Mouse (Mus musculus) large intestine, adult 2 months (tissue): ENCODE data around the gene Caprin2. TPM values are rescaled to one million over a fixed set of nuclear protein-coding genes. Genes with fewer than 3 reads are reported as not detected.
"Not testable (repeated sequence)": the region's sequence is repeated elsewhere in the genome, so short reads cannot be mapped to it uniquely, and the experiment has no call there.

Experiments used
- DNase-seq: peaks from one replicate; pipeline ENCODE4 v3.0.0-alpha.2; 2012; ENCODE audit warnings: low read depth, low spot score
- WGBS: fragments of 180-500 bp; shearing (Covaris S2); methylation state at CpG from one replicate; pipeline ENCODE4 v1.1.7; 2018; 5-methylcytosine and 5-hydroxymethylcytosine counted together
- polyA plus RNA-seq: library from polyadenylated mRNA; depleted of rRNA; stranded (reverse); fragments of >200 nt; gene quantifications from 2 replicates; pipeline ENCODE4 v1.2.3, GENCODE M21; 2012; rRNA removed

The Caprin2 gene
- 1.9 and 3.3 TPM in 2 replicates for polyA plus RNA-seq

DNA sequence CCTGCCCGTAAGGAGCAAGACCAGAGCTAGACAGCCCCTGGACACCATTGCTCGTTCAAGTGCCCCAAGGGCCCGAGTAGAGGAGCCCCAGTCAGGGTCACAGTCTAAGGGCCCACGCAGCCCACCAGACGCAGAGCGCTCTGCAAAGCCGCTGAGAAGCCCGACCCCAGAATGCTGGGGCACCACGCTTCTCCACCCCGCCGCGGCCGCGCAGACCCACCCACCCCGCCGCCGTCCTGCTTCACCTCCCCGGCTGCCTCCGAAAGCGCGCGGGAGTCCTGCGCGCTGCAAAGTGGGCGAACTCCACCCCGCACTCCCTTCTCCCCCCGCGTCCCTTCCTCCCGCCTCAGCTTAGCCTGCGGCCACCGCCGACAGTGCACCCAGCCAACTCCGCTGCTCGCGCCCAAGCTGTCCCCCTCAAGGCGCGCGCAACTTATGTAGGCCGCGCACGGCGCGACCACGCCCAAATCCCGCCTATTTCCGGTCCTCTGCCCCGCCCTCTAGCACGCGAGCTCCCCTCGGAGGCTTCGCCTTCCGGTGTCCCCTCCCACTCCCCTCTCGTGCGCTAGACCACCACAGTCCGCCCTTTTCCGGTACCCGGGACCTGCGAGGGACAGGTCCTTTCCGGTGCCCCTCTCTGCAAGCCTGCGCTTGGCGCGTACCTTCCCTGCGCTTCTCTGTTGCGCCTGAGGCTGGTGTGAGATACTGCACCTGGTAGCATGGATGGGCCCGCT, at the start of gene Caprin2:
Gene Caprin2 (minus strand): TSS at position 465 of the 734 bp plus-strand sequence.
- 2% methylated on average over 61 of the region's 65 CpGs for WGBS
- peak; percentile 45 for DNase-seq

DNA sequence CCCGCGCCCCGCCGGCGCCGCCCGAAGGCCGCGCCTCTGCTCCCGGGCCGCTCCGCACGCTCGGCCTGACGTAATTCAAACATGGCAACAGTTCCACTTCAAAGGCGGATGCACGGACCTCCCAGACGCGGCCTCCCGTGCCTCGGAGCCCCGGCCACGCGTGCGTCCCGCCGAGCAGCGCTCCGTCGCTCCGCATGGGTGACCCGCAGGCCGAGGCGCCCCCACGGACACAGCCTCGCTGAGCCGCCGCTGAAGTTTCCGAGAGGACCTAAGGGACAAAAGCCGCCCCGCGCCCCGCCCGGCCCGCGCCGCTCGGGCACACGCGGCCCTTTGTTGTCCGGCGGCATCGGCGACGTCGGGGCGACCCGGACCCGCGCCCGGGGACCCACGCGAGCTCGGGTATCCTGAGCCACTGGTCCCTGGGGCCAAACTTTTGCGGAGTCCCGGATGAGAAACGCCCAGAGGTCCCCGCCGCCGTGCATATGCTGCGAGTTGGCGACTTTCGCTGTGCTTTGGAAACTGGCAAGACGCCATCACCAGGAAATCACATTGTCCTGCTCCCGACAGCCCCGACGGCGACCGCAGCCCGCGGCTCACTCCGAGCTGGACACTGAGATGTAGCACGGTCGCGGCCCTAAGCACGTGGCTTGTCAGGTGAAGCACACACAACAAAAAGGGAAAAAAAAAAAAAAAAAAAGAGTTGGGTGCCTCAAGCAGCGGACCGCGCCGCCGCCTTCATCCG, 48.9 kb upstream of the Caprin2 start:
- no peak for DNase-seq
- WGBS = under 1% methylated on average over 92 of the region's 92 CpGs

DNA sequence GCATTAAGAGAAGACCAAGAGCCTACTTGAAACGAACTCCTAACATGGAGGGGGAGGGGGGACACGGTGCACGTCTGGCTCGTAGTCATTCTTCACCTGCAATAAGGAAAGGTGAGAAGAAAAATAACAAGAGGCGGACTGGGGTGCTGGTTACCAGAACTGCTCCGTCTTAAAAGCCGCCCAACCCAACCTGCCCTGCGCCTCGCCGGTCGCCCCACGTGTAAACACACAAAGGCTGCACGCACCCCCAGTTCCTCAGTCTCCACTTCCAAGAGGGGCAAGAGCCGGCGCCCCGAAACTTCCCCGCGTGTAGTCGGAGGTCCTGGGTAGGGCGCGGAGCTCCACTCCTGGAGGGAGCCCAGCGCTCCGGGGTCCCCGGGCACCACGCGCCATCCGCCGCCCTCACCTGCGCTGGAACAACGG, 48.3 kb upstream of the Caprin2 start:
- no peak for DNase-seq
- 2% methylated on average over 30 of the region's 30 CpGs for WGBS

- 35% methylated on average over 3 of the region's 3 CpGs for WGBS
- DNase-seq = no peak
These were observed 47.7 kb upstream of the Caprin2 start for GRCm38 (mm10) chr6:148943695-148944094.

- 45% methylated on average over 4 of the region's 4 CpGs for WGBS
- DNase-seq = no peak
These were observed 46.4 kb upstream of the Caprin2 start for GRCm38 (mm10) chr6:148942406-148942805.

- WGBS = 65% methylated on average over 5 of the region's 5 CpGs
- no peak for DNase-seq
These were observed 45.8 kb upstream of the Caprin2 start for GRCm38 (mm10) chr6:148941880-148942279.

DNA sequence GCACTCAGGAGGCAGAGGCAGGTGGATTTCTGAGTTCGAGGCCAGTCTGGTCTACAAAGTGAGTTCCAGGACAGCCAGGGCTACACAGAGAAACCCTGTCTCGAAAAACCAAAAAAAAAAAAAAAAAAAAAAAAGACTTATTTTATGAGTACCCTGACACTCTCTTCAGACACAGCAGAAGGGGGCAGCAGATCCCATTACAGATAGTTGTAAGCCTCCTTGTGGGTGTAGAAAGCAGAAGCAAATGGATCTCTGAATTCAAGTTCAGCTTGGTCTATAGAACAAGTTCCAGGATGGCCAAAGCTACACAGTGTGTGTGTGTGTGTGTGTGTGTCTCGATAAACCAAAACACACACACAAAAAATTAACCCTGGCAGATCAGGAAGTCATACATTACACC, 44.3 kb upstream of the Caprin2 start:
- DNase-seq = not testable (repeated sequence)
- WGBS = 44% methylated on average over 3 of the region's 3 CpGs

DNA sequence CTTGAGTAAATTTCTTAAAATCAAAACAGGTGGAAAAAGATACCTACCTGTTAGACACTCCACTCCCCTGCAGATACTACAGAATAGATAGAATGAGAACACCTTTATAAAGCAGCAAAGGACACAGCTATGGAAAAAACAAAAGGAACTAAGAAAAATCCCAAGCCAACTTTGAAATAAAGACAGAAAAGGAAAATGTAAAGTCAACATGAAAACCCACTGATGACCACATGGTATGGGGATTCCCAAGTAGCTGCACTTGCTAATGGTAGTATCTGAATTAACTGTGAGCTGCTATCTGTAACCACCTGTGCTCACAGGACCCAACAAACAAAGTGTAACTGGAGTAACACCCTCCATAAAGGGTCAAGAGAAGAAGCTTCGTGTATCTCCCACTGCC, 41.7 kb upstream of the Caprin2 start:
- WGBS = 23% methylated on average over 1 of the region's 1 CpGs
- DNase-seq = no peak

GRCm38 (mm10) chr6:148934961-148935590, 39.0 kb upstream of the Caprin2 start:
- WGBS = 51% methylated on average over 3 of the region's 3 CpGs
- DNase-seq = no peak

DNA sequence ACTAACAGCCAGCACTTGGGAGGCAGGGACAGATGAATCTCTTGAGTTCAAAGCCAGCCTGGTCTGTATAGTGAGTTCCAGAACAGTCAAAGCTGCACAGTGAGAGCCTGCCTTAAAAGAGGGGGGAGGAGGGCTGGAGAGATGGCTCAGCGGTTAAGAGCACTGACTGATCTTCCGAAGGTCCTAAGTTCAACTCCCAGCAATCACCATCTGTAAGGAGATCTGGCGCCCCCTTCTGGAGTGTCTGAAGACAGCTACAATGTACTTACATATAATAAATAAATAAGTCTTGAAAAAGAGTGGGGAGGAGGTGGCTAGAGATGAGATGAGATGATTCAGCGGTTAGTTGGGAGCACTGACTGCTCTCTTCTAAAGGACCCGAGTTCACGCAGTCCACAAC, 35.2 kb upstream of the Caprin2 start:
- DNase-seq = no peak
- 80% methylated on average over 6 of the region's 6 CpGs for WGBS

GRCm38 (mm10) chr6:148918841-148919398, 22.9 kb upstream of the Caprin2 start:
- no peak for DNase-seq

GRCm38 (mm10) chr6:148917672-148918071, 21.6 kb upstream of the Caprin2 start:
- 41% methylated on average over 1 of the region's 1 CpGs for WGBS
- DNase-seq = no peak

DNA sequence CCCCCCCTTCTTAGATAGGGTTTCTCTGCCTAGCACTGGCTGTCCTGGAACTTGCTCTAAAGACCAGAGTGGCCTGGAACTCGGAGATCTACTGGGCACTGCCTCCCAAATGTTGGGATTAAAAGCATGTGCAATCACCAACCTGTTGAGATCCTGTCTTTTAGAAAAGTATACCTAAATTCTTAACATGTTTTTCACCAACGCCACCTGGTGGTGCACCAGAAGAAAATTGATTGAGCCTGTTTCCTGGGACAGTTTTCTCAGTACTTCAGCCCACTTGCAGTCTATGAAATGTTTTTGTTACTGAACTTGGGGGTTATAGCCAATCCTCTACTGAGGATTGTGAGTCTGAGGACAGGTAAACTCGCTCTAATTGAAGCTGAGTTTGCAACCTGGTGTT, 20.8 kb upstream of the Caprin2 start:
- WGBS = 39% methylated on average over 3 of the region's 3 CpGs
- no peak for DNase-seq

GRCm38 (mm10) chr6:148913938-148914337, 17.9 kb upstream of the Caprin2 start:
- 13% methylated on average over 2 of the region's 2 CpGs for WGBS
- DNase-seq = no peak

GRCm38 (mm10) chr6:148911906-148912305, 15.9 kb upstream of the Caprin2 start:
- not testable (repeated sequence) for DNase-seq
- 79% methylated on average over 8 of the region's 8 CpGs for WGBS

- 81% methylated on average over 9 of the region's 9 CpGs for WGBS
- no peak for DNase-seq
These were observed 10.9 kb upstream of the Caprin2 start for GRCm38 (mm10) chr6:148906958-148907357.

DNA sequence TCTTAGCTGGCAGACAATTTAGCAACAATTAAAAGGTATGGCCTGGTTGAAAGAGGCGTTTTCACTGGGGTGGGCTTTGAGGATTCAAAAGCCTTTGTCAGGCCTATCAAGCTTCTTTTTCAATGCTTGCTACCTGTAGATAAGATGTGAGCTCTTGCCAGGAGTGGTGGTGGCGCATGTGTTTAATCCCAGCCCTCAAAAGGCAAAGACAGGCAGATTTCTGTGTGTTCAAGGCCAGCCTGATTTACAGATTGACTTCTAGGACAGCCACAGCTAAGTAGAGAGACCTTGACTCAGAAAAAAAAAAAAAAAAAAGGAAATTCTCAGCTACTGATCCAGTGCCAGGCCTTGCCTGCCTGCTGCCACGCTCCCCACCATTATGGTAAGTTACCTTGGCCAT, 6.7 kb upstream of the Caprin2 start:
- 86% methylated on average over 3 of the region's 3 CpGs for WGBS
- DNase-seq = no peak

DNA sequence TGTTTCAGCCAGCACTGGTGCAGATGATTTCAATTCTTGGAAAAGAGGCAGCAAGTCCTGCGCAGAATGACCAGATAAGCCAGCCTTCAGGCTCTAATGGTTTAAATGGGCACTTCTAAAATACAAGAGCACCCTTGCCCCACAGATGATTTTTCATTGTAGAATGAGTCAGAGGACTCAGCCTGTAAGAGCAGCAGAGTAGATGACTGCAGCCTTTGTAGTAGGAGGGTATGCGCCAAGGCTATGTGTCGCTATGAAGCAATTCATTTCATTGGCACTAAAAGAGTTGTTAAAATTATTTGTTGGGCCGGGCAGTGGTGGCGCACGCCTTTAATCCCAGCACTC, 442 bp upstream of the Caprin2 start:
- 21% methylated on average over 6 of the region's 6 CpGs for whole genome bisulfite sequencing
- DNase-seq = no peak

GRCm38 (mm10) chr6:148894888-148895772, 907 bp downstream of the Caprin2 start:
- DNase-seq = no peak
- WGBS = 6% methylated on average over 18 of the region's 18 CpGs

DNA sequence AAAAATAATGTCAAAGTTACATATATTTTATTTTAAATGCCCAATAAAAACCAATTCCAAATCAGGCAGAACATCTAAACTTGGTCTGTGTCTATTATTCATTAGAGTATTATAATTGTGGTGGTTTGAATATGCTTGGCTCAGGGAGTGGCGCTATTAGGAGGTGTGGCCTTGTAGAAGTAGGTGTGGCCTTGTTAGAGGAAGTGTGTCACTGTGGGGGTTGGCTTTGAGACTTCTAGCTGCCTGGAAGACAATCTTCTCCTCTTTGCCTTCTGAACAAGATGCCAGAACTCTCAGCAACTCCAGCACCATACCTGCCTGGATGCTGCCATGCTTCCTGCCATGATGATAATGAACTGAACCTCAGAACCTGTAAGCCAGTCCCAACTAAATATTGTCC, 22.1 kb downstream of the Caprin2 start:
- DNase-seq = no peak

More for the DNA sequence above, 22.1 kb downstream of the Caprin2 start:
- 97% methylated on average over 1 of the region's 1 CpGs for WGBS
